Mouse (Mus musculus) heart, embryonic 11.5 days (tissue): ENCODE results near the gene Fkbp4. TPM values are rescaled to one million over a fixed set of nuclear protein-coding genes. Genes with fewer than 3 reads are reported as not detected.

Source experiments
- ATAC-seq: fragments of 200-750 bp; cut with Nextera tagmentation; replicated peaks from 2 replicates; pipeline ENCODE4 v1.8.0; 2017; ENCODE audit warnings: moderate library complexity; ENCODE audit not compliant: insufficient number of reproducible peaks, low FRiP score, low TSS enrichment
- H3K27ac ChIP-seq: fragments of 300-500 bp; sonication (generic); 2 replicates; pipeline ENCODE4 v1.5.1; 2014; ENCODE audit warnings: mild to moderate bottlenecking, low read depth, low read length
- H3K27me3 ChIP-seq: fragments of 300-500 bp; sonication (generic); 2 replicates; pipeline ENCODE4 v1.6.1; 2014; ENCODE audit warnings: mild to moderate bottlenecking, low read length, mixed read lengths; ENCODE audit not compliant: control insufficient read depth, insufficient read depth
- H3K36me3 ChIP-seq: fragments of 300-500 bp; sonication (generic); 2 replicates; pipeline ENCODE4 v1.6.1; 2014; ENCODE audit warnings: mild to moderate bottlenecking, low read length, moderate library complexity, mixed read lengths; ENCODE audit not compliant: control insufficient read depth, insufficient read depth
- H3K4me1 ChIP-seq: fragments of 300-500 bp; sonication (generic); 2 replicates; pipeline ENCODE4 v1.6.1; 2014; ENCODE audit warnings: low read length; ENCODE audit not compliant: control insufficient read depth, insufficient read depth
- H3K4me2 ChIP-seq: fragments of 300-500 bp; sonication (generic); 2 replicates; pipeline ENCODE4 v1.6.1; 2014; ENCODE audit warnings: mild to moderate bottlenecking, moderate library complexity
- H3K4me3 ChIP-seq: fragments of 300-500 bp; sonication (generic); 2 replicates; pipeline ENCODE4 v1.5.1; 2014; ENCODE audit warnings: low read depth, low read length
- H3K9ac ChIP-seq: fragments of 300-500 bp; sonication (generic); 2 replicates; pipeline ENCODE4 v1.6.1; 2014; ENCODE audit warnings: mild to moderate bottlenecking, low read depth, low read length, moderate library complexity
- H3K9me3 ChIP-seq: fragments of 300-500 bp; sonication (generic); replicated peaks from 2 replicates; pipeline ENCODE4 v1.6.1; 2016; ENCODE audit warnings: low read length; ENCODE audit not compliant: control insufficient read depth
- WGBS: fragments of 180-500 bp; shearing (Covaris S2); extraction: QIAGEN DNeasy Blood & Tissue Kit; methylation state at CpG from one replicate; pipeline ENCODE4 v1.1.7; 2014; ENCODE audit not compliant: insufficient replicate concordance; 5-methylcytosine and 5-hydroxymethylcytosine counted together
- polyA plus RNA-seq: library from polyadenylated mRNA; unstranded; fragments of >200 nt; fragmentation: Nextera tagmentation; extraction: Ambion mirVana; gene quantifications from 2 replicates; pipeline ENCODE4 v1.2.1, GENCODE M21; 2014

Gene Fkbp4
- polyA plus RNA-seq, 1 experiment from 2014 or later = 270 TPM

DNA sequence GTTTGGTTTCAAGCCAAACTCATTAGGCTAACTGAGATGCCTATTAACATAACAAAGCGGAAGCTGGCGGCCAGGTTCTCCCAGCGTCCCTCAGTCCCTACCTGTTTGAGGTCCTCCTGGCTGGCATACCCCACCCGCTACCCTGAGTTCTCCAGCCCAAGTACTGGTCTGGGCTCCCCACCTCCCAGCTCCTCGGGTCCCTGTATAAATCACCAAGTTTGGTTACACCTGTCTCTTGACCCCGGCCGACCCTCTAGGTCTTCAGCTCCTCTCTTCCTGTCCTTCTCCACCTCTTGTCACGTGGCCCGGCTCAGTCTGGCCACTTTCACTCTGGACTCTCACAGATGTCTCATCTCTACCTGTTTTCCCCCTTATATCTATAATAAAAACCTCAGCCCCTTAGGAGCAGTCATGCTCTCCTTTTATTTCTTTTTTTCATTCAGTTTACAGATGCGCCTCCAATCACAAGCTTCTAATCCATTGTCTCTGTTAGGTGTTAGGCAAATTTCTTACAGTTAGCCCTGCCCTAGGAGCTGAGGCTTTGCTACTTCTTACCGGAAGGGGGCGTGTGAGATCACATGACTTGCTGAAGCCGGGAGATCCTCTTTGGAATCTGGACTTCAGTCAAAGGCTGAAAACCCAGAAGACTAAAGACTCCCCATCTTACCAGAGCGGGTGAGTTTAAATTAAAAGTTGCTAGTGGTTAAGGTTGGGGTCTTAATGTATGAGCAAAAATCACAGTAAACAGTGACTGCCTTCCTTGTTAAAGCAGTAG is 7.5 kb upstream of the Fkbp4 start:
- 12% methylated on average over 14 of the region's 14 CpGs for WGBS
- Histone ChIP-seq H3K4me1 (0 out of 2 replicates have a peak, but pooled peaks cover 4% of the 10 kb centered on the region), H3K27me3 (no peaks in the 10 kb centered on the region), H3K9ac (0 out of 2 replicates have a peak overlapping the region, but pooled peaks have one; percentile 1), H3K4me3 (peak overlapping the region; percentile 22), H3K4me2 (peak overlapping the region; percentile 62), H3K9me3 (no peaks in the 10 kb centered on the region), H3K36me3 (no peaks in the 10 kb centered on the region), H3K27ac (no peak overlapping the region)
- ATAC-seq = no peak

DNA sequence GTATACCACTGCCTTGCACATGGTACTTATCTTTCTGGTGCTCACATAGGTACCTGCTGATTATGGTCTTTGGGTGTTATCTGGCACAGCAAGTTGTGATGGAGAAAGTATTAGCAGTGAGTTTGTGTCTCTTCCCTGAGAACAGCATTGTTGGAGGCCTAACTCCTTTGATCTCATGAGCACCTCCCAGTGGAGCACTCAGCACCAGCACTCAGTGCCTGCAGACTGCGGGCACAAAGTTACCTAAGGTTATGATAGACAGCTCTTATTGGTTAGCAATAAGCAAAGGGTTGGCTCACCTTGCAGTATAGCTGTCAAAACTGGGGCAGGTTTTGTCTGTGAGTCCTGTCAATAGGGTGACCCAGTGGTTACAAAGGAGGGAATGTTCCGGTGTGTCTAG is 1.8 kb upstream of the Fkbp4 start:
- Histone ChIP-seq H3K9ac (no peak overlapping the region), H3K9me3 (no peaks in the 10 kb centered on the region), H3K36me3 (peaks cover 4% of the 10 kb centered on the region; the same call in 1 of the 2 replicates), H3K4me2 (no peak overlapping the region), H3K27ac (no peak overlapping the region), H3K4me3 (no peak overlapping the region), H3K27me3 (no peaks in the 10 kb centered on the region), H3K4me1 (peaks cover 18% of the 10 kb centered on the region)
- no peak for ATAC-seq
- WGBS = 87% methylated on average over 2 of the region's 2 CpGs

DNA sequence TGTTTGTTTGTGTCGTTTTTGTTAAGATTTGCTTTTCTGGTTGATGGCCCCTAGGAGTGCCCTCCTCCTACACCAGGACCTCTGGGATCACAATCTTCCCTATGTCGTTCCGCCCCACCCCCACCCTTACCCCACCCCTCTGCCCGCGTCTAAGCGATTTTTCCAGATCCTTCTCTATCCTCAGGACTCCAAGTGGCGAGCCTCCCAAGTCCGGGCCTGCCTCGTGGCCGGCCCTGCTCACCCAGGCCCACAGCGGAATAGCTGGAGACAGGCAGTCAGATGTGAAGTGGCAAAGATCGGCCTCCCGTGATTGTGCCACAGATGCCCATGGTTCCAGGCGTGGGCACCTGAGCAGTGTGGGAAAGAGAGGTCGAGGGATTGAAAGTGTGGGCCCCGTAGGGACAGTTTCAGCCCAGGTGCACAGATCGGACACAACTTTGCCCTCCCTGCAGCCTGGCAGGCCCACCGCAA is 429 bp upstream of the Fkbp4 start:
- Histone ChIP-seq H3K4me3 (peak overlapping the region; percentile 95), H3K9me3 (no peaks in the 10 kb centered on the region), H3K27me3 (no peaks in the 10 kb centered on the region), H3K9ac (peak overlapping the region; percentile 62), H3K36me3 (peaks cover 13% of the 10 kb centered on the region), H3K4me2 (peak overlapping the region; percentile 75), H3K27ac (peak overlapping the region; percentile 95; the same call in 1 of the 2 replicates), H3K4me1 (peaks cover 27% of the 10 kb centered on the region)
- peak; percentile 52; the same call in 1 of the 2 replicates for ATAC-seq
- WGBS = 26% methylated on average over 18 of the region's 18 CpGs

DNA sequence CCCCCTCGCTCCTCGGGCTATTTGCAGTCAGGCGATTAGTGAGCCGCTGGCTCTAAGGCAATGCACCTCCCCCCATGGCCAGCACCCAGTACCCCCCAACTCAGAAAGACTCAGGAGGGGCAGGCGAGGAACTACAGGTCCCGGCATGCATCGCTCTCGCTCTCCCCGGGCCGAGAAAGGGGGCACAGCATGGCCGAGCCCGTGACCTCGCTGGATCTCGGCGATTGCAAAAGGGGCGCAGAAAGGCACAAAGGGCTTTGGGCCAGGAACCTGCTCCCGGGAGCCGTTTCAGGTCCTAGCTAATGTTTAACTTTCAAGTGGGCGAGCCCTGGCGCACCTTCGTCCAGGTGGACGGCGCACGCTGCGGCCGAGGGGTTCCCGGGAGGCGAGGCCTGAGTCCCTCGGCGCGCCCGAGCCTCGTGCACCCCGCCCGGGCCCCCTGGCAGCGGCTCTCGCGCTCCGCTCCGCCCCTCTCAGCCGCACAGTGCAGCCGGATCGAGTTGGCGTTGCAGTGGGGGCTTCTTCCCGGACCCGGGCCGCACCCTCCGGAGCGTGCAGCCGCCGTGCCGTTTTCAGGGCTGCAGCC is 653 bp downstream of the Fkbp4 start:
- Histone ChIP-seq H3K9ac (peak overlapping the region; percentile 98), H3K4me1 (peaks cover 27% of the 10 kb centered on the region), H3K27ac (peak overlapping the region; percentile 95), H3K4me3 (peak overlapping the region; percentile 95), H3K4me2 (peak overlapping the region; percentile 75), H3K27me3 (no peaks in the 10 kb centered on the region), H3K36me3 (peaks cover 23% of the 10 kb centered on the region), H3K9me3 (no peaks in the 10 kb centered on the region)
- WGBS = under 1% methylated on average over 52 of the region's 52 CpGs
- peak; percentile 75 for ATAC-seq

DNA sequence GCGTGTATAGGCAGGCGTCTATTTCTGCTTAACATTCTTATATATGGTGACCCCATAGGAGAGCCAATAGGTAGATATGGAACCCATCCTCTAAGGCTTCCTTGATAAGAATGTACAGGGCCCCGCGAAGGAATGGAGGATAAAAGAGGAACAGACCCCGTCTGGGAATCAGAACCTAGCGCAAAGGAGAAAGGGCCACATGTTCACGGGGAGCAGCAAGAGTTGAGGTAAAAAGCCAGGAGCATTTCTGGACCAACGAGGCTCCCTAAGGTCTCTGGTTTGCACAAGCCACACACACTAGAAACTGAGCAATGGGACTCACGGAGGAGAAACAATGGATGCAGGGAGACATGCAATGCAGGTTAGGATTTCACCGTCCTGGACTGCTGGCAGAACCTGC is 1.2 kb downstream of the Fkbp4 start:
- Histone ChIP-seq H3K27me3 (no peaks in the 10 kb centered on the region), H3K4me2 (peak overlapping the region; percentile 75), H3K36me3 (peaks cover 28% of the 10 kb centered on the region), H3K9ac (peak overlapping the region; percentile 98), H3K9me3 (no peaks in the 10 kb centered on the region), H3K4me3 (peak overlapping the region; percentile 95), H3K27ac (peak overlapping the region; percentile 95; the same call in 1 of the 2 replicates), H3K4me1 (peaks cover 27% of the 10 kb centered on the region)
- 2% methylated on average over 10 of the region's 10 CpGs for WGBS
- ATAC-seq = no peak

DNA sequence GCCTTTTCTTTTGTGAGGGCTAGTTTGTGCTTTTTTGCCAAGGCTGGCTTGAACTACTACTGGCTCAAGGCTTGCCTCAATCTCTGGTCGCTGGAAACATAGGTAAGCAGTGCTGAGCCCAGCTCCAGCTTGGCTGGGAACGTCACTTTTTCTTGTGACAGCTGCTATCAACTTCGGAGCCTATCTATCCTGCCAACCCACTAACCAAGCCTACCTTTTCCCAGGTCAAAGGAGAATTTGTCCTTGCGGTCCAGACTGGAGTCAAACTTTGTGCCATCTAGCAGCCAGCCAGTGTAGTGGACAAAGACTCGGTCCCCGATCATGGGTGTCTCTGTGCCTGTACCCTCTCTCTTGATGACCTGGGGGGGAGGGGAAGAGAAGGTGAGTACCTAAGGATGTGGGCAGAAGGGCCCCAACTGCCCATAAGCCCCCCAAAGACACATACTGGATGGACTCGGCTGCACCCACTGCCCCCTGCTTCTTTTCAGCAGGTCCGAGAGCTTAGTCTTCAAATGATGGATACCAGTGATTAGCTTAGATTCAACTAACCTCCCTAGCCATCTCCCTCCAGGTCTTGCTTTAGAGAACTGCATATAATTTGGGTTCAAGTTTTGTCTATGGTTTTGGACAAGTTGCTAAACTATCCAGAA is 2.0 kb downstream of the Fkbp4 start:
- no peak for ATAC-seq
- Histone ChIP-seq H3K4me3 (peak overlapping the region; percentile 95), H3K9me3 (no peaks in the 10 kb centered on the region), H3K9ac (no peak overlapping the region; the same call in 1 of the 2 replicates), H3K4me2 (peak overlapping the region; percentile 75), H3K27ac (no peak overlapping the region), H3K4me1 (peaks cover 27% of the 10 kb centered on the region), H3K36me3 (peaks cover 37% of the 10 kb centered on the region), H3K27me3 (no peaks in the 10 kb centered on the region)
- 80% methylated on average over 8 of the region's 8 CpGs for WGBS

DNA sequence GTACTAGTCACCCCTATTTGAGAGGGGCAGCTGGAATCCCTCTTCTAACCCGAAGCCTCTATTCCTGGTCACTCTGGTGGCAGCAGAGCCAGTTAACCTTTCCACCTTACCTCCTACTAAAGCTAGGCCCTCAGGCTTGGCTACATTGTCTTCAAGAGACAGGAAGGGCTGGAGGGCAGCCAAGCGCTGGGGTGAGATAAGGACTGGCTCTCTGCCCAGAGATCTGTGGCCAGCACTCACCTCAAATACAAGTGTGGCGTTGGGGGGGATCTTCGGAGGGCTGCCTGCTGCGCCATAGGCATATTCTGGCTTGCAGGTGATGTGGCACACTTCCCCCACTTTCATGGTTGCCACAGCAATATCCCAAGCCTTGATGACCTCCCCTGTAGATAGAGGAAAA is 3.0 kb downstream of the Fkbp4 start:
- Histone ChIP-seq H3K36me3 (peaks cover 43% of the 10 kb centered on the region), H3K4me2 (0 out of 2 replicates have a peak overlapping the region, but pooled peaks have one; percentile 20), H3K27ac (peak overlapping the region; percentile 7; the same call in 1 of the 2 replicates)

DNA sequence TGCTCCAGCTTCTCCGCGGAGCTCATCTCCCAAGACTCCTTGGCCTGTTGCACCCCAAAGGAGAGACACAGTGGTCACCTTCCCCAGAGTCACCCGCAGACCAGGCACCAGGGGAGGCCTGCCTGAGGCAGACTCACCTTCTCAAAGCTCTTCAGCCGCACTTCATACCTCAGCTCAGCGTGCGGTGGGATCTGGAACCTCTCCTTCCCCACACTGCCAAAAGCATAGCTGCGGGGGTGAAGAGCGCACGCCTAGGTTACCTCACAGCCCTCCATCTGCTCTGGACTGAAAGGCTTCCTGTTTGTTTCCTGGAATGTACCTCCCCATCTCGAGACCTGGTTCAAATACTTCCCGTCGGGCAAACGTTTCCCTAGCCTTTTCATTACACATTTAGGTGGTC is 4.9 kb downstream of the Fkbp4 start:
- WGBS = 89% methylated on average over 13 of the region's 13 CpGs
- Histone ChIP-seq H3K4me1 (peaks cover 22% of the 10 kb centered on the region), H3K4me2 (no peak overlapping the region), H3K9me3 (no peaks in the 10 kb centered on the region), H3K4me3 (no peak overlapping the region), H3K9ac (no peak overlapping the region), H3K27ac (no peak overlapping the region), H3K36me3 (peaks cover 57% of the 10 kb centered on the region), H3K27me3 (no peaks in the 10 kb centered on the region)
- ATAC-seq = no peak

More for the DNA sequence above, 3.0 kb downstream of the Fkbp4 start:
- no peak overlapping the region for H3K9ac ChIP-seq
- no peak for ATAC-seq
- H3K9me3 ChIP-seq = no peaks in the 10 kb centered on the region
- peaks cover 27% of the 10 kb centered on the region for H3K4me1 ChIP-seq
- no peak overlapping the region for H3K4me3 ChIP-seq
- H3K27me3 ChIP-seq = no peaks in the 10 kb centered on the region
- 32% methylated on average over 5 of the region's 5 CpGs for WGBS
